Mouse (Mus musculus) layer of hippocampus, adult 9-11 months (tissue): ENCODE results near the gene Rac2.
A peak's percentile ranks its signal among the peaks of the same experiment; 100 is the strongest.

Experiments used
- DNase-seq: peaks from one replicate; pipeline ENCODE4 v3.0.0; 2022

The Rac2 gene

GRCm38 (mm10) chr15:78546060-78546459, 26.5 kb downstream of the Rac2 start:
- DNase-seq, result no peak

DNA sequence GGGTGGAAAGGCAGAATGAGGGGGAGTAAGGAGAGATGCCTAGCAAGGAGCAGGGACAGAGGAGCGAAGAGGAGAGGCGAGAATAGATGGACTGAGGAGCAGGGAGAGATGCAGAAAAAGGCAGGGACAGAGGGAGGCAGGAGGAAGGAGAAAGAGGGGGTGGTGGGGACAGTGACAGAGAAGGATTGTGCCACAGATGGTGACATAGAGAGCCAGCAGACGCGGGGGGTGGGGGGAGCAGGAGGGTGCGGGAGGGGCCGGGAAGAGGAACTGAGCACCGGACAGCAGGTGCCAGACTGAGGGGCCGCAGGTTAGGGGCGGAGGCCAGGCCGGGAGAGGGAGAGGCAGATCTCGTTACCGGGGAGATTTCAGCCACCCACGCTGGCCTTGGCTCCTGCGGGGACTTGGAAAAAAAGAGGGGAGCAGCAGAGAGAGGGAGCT, 28.0 kb downstream of the Rac2 start, which contains the start of gene Sstr3:
Gene Sstr3 (minus strand): TSS at position 125 of the 441 bp plus-strand sequence.
- DNase-seq, result no peak

DNA sequence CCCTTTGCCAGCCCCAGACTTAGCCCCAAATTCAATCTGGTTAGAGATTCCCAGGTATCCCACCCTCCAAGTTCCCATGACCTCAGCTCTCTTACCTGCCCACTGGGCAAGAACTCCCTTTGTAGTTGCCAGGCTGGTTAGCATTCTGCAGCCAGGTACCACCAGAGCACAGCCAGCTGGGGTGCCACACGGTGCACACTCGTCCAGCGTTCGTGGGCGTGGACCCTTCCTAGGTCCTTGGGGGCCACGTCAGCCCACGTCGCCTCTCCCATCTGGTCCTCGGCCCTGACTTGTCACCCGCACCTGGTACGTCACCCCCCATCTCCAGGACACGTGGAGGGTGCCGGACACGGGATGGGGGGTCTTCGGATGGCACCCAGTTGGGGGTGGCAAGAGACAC, 28.5 kb downstream of the Rac2 start:
- DNase-seq, result no peak

GRCm38 (mm10) chr15:78542767-78543303, 29.7 kb downstream of the Rac2 start:
- no peak for DNase-seq

GRCm38 (mm10) chr15:78542098-78542766, 30.4 kb downstream of the Rac2 start:
- no peak for DNase-seq

GRCm38 (mm10) chr15:78541606-78542005, 31.0 kb downstream of the Rac2 start:
- no peak for DNase-seq

DNA sequence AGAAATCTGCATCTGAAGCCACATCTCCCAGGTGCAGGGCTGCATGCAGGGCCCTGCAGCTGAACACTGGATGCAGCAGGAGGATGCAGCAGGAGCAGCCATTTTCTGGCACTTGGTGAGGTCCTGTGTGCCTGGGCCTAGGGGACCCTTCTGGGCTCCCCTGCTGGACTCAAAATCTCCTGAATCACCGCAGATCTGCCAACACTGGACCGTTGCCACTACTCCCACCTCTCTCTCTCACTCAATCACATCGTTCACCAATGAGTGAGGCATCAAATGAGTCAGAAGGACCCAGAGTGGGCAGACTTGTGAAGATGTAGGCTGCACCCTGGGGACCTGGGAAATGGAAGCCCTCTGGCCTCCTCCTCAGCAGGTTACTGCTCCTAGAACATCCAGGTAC, 31.5 kb downstream of the Rac2 start:
- DNase-seq, result no peak

DNA sequence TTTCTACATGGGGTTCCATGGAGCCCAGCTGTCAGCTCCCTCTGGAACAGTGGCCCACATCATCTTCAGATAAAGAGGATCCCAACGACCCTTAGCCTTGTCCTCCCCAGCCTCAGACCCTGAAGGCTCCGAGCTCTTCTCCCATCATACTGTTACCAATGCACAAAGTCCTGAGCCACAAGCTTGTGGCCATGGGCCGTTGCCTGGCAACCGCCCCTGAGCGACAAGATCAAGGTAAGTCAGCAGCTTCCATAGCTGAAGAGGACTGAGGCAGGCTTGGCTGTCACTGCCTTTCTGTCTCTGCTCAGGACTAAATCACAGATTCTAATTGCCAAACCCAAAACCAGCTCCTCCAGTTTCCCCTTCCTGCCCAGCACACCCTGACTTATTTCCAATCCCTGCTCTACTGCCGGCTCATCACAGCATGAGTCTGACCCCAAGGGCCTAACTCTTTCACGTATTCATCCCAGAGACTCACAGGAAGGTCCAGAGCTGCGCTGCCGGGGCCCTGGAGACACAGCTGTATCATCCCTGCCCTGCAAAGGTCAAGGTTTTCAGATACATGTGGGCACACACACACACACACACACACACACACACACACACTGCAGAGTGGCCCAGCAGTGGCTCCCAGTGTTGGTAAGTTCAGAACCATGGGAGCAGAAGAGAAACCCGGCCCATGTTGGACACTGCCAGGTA, 36.7 kb downstream of the Rac2 start:
- DNase-seq, result no peak

DNA sequence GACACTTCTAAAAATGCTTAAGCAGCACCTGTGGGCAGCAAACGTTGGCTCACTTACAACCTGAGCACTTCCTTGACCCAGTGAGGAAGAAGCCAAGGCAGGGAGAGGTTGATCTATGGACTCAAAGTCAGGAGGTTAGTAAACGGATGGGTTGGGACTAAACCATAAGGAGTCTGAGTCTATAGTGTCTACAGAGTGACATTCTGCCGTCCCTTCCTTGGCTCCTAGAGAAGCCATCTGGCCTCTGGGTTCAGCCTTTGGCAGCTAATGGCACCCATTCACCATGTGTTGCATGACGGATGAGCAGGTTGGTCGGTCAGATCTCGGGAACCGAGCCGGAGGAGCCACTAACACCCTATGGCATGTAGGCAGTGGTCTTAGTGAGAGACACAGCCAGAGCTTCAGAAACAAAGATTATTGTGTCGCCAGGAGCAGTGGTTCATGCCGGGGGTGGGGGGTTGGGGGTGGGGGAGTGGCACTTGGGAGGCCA, 39.2 kb downstream of the Rac2 start:
- no peak for DNase-seq

- no peak for DNase-seq
Observed at GRCm38 (mm10) chr15:78532566-78533345, 39.8 kb downstream of the Rac2 start.

DNA sequence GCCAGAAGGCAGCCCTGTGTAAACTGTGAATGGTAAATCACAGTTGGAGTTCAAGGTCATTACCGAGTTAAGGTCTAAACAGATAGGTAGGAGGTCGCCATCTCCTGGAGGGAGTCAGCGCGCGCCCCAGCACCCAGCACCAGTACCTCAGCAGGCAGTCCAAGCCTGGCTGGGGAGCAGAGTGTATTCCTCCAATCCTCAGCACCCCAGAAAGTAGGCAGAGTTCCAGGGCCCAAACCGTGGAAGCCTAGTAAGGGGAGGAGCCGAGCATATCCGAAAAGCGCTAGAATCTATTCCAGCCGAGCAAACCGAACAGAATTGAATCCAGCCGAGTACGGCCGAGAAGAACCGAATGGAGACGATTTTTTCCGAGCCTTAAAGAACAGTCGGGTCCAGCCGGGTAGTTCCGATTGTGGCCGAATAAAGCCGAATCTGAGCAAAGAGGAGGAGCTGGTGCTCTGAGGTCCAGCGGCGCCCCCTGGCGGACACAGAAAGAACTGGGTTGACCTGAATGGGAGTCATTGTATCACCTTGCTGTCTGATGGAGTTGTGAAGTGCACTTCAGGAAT, 40.6 kb downstream of the Rac2 start:
- DNase-seq, result peak; percentile 98

DNA sequence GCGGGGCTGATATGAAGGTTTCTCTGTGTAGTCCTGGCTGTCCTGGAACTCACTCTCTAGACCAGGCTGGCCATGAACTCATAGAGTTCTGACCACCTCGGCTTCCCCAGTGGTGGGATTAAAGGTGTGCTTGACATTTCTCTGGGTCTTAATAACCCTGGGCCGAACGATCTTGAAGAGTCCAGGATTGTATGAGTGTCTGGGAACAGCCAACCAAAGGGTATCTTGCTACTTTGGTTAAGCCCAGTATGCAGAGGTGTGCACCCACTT, 41.2 kb downstream of the Rac2 start:
- no peak for DNase-seq

- DNase-seq, result no peak
Observed at GRCm38 (mm10) chr15:78530671-78531450, 41.7 kb downstream of the Rac2 start, which contains the start of gene C1qtnf6. Gene C1qtnf6, minus strand, starts transcription at chr15:78531416.

DNA sequence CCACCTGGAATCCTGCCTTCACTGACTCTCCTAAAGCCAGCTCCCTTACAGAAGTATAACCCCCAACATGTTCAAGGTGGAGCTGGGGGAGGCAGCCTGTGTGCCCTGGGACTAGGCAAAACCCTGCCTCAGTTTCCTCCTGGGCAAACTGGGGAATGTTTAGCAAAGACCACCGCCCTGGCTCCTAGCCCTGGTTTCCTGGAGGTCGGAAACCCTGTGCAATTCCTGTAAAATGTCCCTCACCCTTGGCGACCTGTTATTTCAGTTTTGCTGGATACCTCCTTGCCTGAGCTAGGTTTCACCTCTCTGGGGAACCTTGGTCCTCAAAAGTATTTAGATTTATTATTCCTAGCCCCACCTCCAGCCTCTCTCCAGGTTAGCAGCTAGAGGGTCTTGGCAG, 42.4 kb downstream of the Rac2 start:
- no peak for DNase-seq

DNA sequence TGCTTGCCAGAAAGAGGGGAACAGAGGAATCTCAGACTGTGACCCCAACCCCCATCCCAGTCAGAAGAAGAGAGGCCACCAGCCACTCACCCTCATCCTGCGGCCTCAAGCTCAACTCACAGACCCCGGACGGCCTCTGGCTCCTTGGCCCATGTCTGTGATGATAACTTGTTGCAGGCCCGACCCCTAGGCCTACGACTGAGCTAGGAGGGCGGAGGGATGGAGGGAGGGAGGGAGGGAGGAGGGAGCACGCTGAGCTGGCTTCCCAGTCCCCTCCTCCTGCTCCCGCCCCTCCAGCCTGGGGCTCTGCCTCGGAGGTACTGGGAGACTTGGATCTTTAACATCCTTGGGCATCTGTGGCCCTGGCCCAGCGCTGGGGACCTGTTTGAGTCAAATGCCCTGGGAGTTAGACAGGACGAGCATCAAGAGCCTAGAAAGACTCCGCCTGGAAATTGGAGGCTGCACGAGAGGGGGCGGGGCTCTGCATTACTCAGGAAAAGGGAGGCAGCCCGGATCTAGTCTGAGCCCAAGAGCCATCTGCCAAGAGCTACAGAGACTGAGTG, 43.1 kb downstream of the Rac2 start:
- peak; percentile 82 for DNase-seq

DNA sequence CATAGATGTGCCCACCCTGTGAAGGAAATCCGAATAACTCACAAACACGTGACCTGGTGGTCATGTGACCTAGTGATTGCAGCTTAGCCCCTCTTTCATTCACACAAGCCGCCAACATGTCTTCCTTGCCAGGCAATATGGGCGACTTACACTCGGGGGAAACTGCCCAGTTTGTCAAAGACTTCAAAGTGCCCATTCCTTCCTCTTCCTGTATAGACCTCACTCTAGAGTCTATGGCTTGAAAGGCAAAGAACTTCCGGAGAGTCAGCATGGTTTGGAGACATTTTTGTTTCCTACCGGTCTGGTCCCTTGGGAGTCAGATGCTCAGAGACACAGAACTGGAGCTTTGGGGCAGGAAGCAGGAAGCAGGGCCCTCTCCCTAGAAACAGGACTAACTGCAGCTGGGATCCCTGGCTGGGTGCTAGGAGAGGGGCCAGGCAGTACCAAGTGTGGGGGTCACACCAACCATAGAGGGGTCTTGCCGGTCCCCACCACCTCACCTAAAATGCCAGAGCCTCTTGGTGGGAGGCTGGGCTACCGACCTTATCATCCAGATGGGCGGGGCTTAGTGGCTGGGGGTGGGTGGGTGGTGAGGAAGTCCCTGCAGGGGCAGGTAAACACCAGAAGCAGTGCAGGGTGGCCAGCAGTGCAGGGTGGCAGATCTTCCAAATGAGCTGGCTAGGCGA, 43.7 kb downstream of the Rac2 start:
- DNase-seq, result no peak

DNA sequence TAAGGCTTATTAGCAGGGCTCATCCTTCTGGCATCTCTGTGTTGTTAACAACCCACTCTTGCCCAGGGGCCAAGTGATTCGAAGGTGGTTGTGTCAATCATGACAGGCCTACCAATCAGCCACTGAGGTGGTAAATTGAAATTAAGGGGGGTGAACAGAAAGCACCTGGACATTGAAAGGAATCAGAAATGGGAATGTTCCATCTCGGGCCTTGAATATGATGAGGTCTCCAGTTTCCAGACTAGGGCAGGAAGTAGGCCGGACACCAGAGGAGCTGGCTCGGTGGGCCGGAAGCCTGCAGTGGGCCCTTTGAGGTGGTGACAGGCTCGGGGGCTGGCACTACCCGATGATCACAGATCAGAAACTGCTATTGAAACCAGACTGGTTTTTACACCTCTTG, 44.6 kb downstream of the Rac2 start:
- DNase-seq, result peak; percentile 80

DNA sequence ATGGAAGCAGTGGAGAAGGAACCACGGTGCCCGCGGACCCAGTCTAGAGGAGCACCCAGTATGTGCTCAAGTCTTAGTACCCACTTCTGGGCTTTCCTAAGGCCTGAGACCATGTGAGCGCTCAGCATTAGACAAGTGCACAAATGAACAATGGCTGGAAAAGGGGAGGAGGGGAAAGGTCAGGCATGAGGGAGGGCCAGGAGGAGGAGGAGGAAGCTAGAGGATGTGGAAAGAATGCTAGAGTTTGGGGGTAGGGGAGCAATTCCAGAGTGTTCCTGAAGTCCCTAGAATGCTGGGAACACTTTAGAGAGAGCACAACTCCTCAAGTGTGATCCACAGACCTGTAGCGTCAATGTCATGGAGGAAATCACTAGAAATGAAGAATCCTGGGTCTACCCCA, 48.4 kb downstream of the Rac2 start:
- no peak for DNase-seq

- no peak for DNase-seq
Observed at GRCm38 (mm10) chr15:78521892-78522291, 50.7 kb downstream of the Rac2 start.

GRCm38 (mm10) chr15:78521331-78521730, 51.3 kb downstream of the Rac2 start:
- no peak for DNase-seq

GRCm38 (mm10) chr15:78520112-78520715, 52.4 kb downstream of the Rac2 start:
- no peak for DNase-seq
